Comparison of ENCODE assay signal across 8 mouse cellular contexts in genomic region chr1:151754028-151754489, GRCm38 (mm10). TPM values are rescaled to one million over a fixed set of nuclear protein-coding genes. Genes with fewer than 3 reads are reported as not detected.
DNase-seq lines count a peak whose midpoint lies in the region; ATAC-seq and TF ChIP-seq lines count a peak whose summit lies in the region.

No protein-coding gene starts in this region.

- peak overlapping the region; percentile 80 for H3K9ac ChIP-seq in heart, embryonic 13.5 days
- no peak overlapping the region for H3K9ac ChIP-seq in heart, postnatal 0 days (replicated peaks; ENCODE audit: low read depth, low read length)
- 0 out of 2 replicates have a peak overlapping the region, but pooled peaks have one; percentile 1 for H3K9ac ChIP-seq in neural tube, embryonic 12.5 days

- TF ChIP-seq CTCF in heart, postnatal 0 days (IDR thresholded peaks at IDR 0.05; ENCODE audit: low read depth): no peak; the same call in 1 of the 2 replicates

- no peak for DNase-seq in heart, postnatal 14 days
- DNase-seq in adipocyte (ENCODE audit: low spot score): peak; percentile 19
- DNase-seq in heart, postnatal 0 days (ENCODE audit: low spot score): no peak
- DNase-seq in limb, embryonic 10.5 days (ENCODE audit: low spot score): no peak
- DNase-seq in left cerebral cortex, adult 11 months (ENCODE audit: low spot score): no peak
- no peak for DNase-seq in Muller cell, postnatal 12 days (ENCODE audit: inconsistent ontology term)

- no peak for ATAC-seq in heart, embryonic 13.5 days (ENCODE audit: extremely low read depth, insufficient number of reproducible peaks, low FRiP score, low TSS enrichment)
- ATAC-seq in heart, postnatal 0 days (ENCODE audit: insufficient read depth, low read depth): no peak
- ATAC-seq in neural tube, embryonic 12.5 days (ENCODE audit: low FRiP score, low read depth): no peak

- 59% methylated on average over 10 of the region's 10 CpGs for WGBS in heart, embryonic 13.5 days
- WGBS in heart, postnatal 0 days: 48% methylated on average over 10 of the region's 10 CpGs
- WGBS in limb, embryonic 10.5 days: 80% methylated on average over 10 of the region's 10 CpGs
- WGBS in neural tube, embryonic 12.5 days: 80% methylated on average over 10 of the region's 10 CpGs

- H3K27ac ChIP-seq in heart, embryonic 13.5 days (replicated peaks): no peak overlapping the region
- H3K27ac ChIP-seq in heart, postnatal 0 days (ENCODE audit: low read depth): no peak overlapping the region
- peak overlapping the region; percentile 88 for H3K27ac ChIP-seq in limb, embryonic 10.5 days
- H3K27ac ChIP-seq in neural tube, embryonic 12.5 days: no peak overlapping the region

- H3K27me3 ChIP-seq in heart, embryonic 13.5 days (replicated peaks): no peaks in the 10 kb centered on the region
- H3K27me3 ChIP-seq in heart, postnatal 0 days (ENCODE audit: control insufficient read depth, insufficient read depth, low read length): no peaks in the 10 kb centered on the region
- no peaks in the 10 kb centered on the region for H3K27me3 ChIP-seq in limb, embryonic 10.5 days (ENCODE audit: low read depth, poor library complexity, severe bottlenecking)
- H3K27me3 ChIP-seq in neural tube, embryonic 12.5 days (replicated peaks): no peaks in the 10 kb centered on the region

- no peak for TF ChIP-seq EP300 in heart, postnatal 0 days (IDR thresholded peaks at IDR 0.05; ENCODE audit: low read depth)

- H3K4me2 ChIP-seq in heart, embryonic 13.5 days: peak overlapping the region; percentile 69
- H3K4me2 ChIP-seq in heart, postnatal 0 days (ENCODE audit: low read depth, low read length): peak overlapping the region; percentile 60
- H3K4me2 ChIP-seq in neural tube, embryonic 12.5 days (replicated peaks): peak overlapping the region; percentile 95

- intact Hi-C loops in heart, postnatal 14 days (cut with DNase I): no loop called here

- H3K4me1 ChIP-seq in heart, embryonic 13.5 days: peaks cover 25% of the 10 kb centered on the region
- H3K4me1 ChIP-seq in heart, postnatal 0 days (ENCODE audit: control insufficient read depth, insufficient read depth): peaks cover 12% of the 10 kb centered on the region; the same call in 1 of the 2 replicates
- H3K4me1 ChIP-seq in limb, embryonic 10.5 days: peaks cover 21% of the 10 kb centered on the region
- H3K4me1 ChIP-seq in neural tube, embryonic 12.5 days: peaks cover 15% of the 10 kb centered on the region

- H3K36me3 ChIP-seq in heart, embryonic 13.5 days: no peaks in the 10 kb centered on the region
- H3K36me3 ChIP-seq in heart, postnatal 0 days (replicated peaks; ENCODE audit: control insufficient read depth, insufficient read depth, low read length): no peaks in the 10 kb centered on the region
- no peaks in the 10 kb centered on the region for H3K36me3 ChIP-seq in limb, embryonic 10.5 days
- no peaks in the 10 kb centered on the region for H3K36me3 ChIP-seq in neural tube, embryonic 12.5 days

- H3K9me3 ChIP-seq in heart, embryonic 13.5 days: no peaks in the 10 kb centered on the region
- no peaks in the 10 kb centered on the region for H3K9me3 ChIP-seq in heart, postnatal 0 days (replicated peaks; ENCODE audit: control insufficient read depth, low read length)
- no peaks in the 10 kb centered on the region for H3K9me3 ChIP-seq in limb, embryonic 10.5 days (replicated peaks)
- no peaks in the 10 kb centered on the region for H3K9me3 ChIP-seq in neural tube, embryonic 12.5 days

- H3K4me3 ChIP-seq in heart, embryonic 13.5 days: peak overlapping the region; percentile 97
- peak overlapping the region; percentile 99 for H3K4me3 ChIP-seq in heart, postnatal 0 days (ENCODE audit: low read depth, low read length)
- H3K4me3 ChIP-seq in limb, embryonic 10.5 days: peak overlapping the region; percentile 96
- no peak overlapping the region for H3K4me3 ChIP-seq in neural tube, embryonic 12.5 days

RNA-seq across cellular contexts. Expression of gene Edem3, which starts 1.1 kb away (rescaled TPM):
- polyA plus RNA-seq in heart, embryonic 13.5 days (2015; fragmentation: Nextera tagmentation; extraction: Ambion mirVana): 11.1 TPM in 2 replicates
- total RNA-seq in heart, postnatal 14 days (2021): 10 to 100 TPM; 23.4 to 24.9 TPM
- total RNA-seq in heart, postnatal 0 days (2014; rRNA removed; ENCODE audit: low replicate concordance): 12.9 and 16.5 TPM in 2 replicates
- polyA plus RNA-seq in heart, postnatal 0 days (2015; fragmentation: Nextera tagmentation; extraction: Ambion mirVana): 5.6 and 6.6 TPM in 2 replicates
- 12.9 and 17.4 TPM in 2 replicates for polyA plus RNA-seq in limb, embryonic 10.5 days (2016; fragmentation: Nextera tagmentation; extraction: Ambion mirVana)
- 22.1 and 26.2 TPM in 2 replicates for polyA plus RNA-seq in neural tube, embryonic 12.5 days (2016; fragmentation: Nextera tagmentation; extraction: Ambion mirVana)
